29 mouse cellular contexts compared by ENCODE assay signal in genomic region chr6:82946651-82947050, GRCm38 (mm10). TPM values are rescaled to one million over a fixed set of nuclear protein-coding genes. Genes with fewer than 3 reads are reported as not detected.
DNase-seq lines count a peak whose midpoint lies in the region; ATAC-seq lines count a peak whose summit lies in the region.
"Had no signal": no experiment of that assay in that cellular context is flagged by ENCODE, and none has a peak within 500 bp of the region (broad histone marks: within the 10 kb centered on the region; RNA-seq: fewer than 3 reads in every experiment).

M1ap (plus strand) TSS chr6:82946902.

- H3K4me3 ChIP-seq in liver, embryonic 12.5 days, result no peak within 1 kb of the TSS
- H3K4me3 ChIP-seq: embryonic facial prominence, embryonic 10.5 days; forebrain, embryonic 10.5 days; hindbrain, embryonic 12.5 days had no signal

- no peaks in the 10 kb centered on the region for H3K36me3 ChIP-seq in liver, embryonic 12.5 days
- H3K36me3 ChIP-seq: embryonic facial prominence, embryonic 10.5 days; forebrain, embryonic 10.5 days; hindbrain, embryonic 12.5 days had no signal

- H3K27ac ChIP-seq in liver, embryonic 12.5 days, result no peak within 1 kb of the TSS
- H3K27ac ChIP-seq: embryonic facial prominence, embryonic 10.5 days; forebrain, embryonic 10.5 days; hindbrain, embryonic 12.5 days; liver, embryonic 14.5 days had no signal

- WGBS in liver, embryonic 12.5 days (ENCODE audit: insufficient replicate concordance), result 52% methylated on average over 14 of the region's 14 CpGs

- intact Hi-C loops in gastrocnemius, postnatal 36 days (cut with DNase I), result no loop called here

- H3K4me1 ChIP-seq in liver, embryonic 12.5 days, result no peaks in the 10 kb centered on the region
- H3K4me1 ChIP-seq: embryonic facial prominence, embryonic 10.5 days; forebrain, embryonic 10.5 days; hindbrain, embryonic 12.5 days had no signal

- H3K9me3 ChIP-seq in liver, embryonic 12.5 days (replicated peaks), result no peaks in the 10 kb centered on the region
- H3K9me3 ChIP-seq: embryonic facial prominence, embryonic 10.5 days; hindbrain, embryonic 12.5 days had no signal

- no peak for ATAC-seq in liver, embryonic 12.5 days
- ATAC-seq in erythroid progenitor cell, adult 5-6 weeks (replicated peaks; ENCODE audit: low FRiP score, poor library complexity, severe bottlenecking), result 0 out of 2 replicates have a peak, but pooled peaks have one; percentile 30
- ATAC-seq: forebrain, postnatal 0 days; inflammation-experienced regulatory T-cells, adult 6 months had no signal

- no peak within 1 kb of the TSS for H3K4me2 ChIP-seq in liver, embryonic 12.5 days
- H3K4me2 ChIP-seq: hindbrain, embryonic 12.5 days; midbrain, embryonic 11.5 days had no signal

- no peak within 1 kb of the TSS for H3K9ac ChIP-seq in liver, embryonic 12.5 days
- H3K9ac ChIP-seq: forebrain, postnatal 0 days; hindbrain, embryonic 12.5 days; liver, embryonic 14.5 days had no signal

- 0 out of 2 replicates have a peak, but pooled peaks cover 7% of the 10 kb centered on the region for H3K27me3 ChIP-seq in liver, embryonic 12.5 days (replicated peaks)
- H3K27me3 ChIP-seq: hindbrain, embryonic 12.5 days had no signal

- DNase-seq in liver, result peak; percentile 19
- peak; percentile 40 for DNase-seq in thymus, postnatal 4 days
- no peak for DNase-seq in thymus, postnatal 14 days
- no peak for DNase-seq in kidney, adult 9 months
- no peak for DNase-seq in gastrocnemius, postnatal 36 days
- DNase-seq in layer of hippocampus, adult 9-11 months, result no peak
- DNase-seq: adrenal gland, postnatal 36 days; cerebellum, adult 11 months; cerebellum, postnatal 10 days; forebrain, postnatal 0 days; gastrocnemius, postnatal 14 days; heart, adult 18-20 months; kidney, adult 18-20 months; kidney, postnatal 10 days; layer of hippocampus, postnatal 36 days; lung, postnatal 10 days; retina, postnatal 1 day; thymus, adult 18-20 months had no signal

RNA-seq across cellular contexts. Expression of gene M1ap, which starts in this region (rescaled TPM):
- polyA plus RNA-seq in liver, embryonic 12.5 days (2016; fragmentation: Nextera tagmentation; extraction: Ambion mirVana), result 8.8 and 10.1 TPM in 2 replicates
- 4.6 and 12.6 TPM in 2 replicates for total RNA-seq in erythroid progenitor cell, adult 5-6 weeks (2015; ENCODE audit: low replicate concordance)
- total RNA-seq in erythroid progenitor cell, adult 5-6 weeks (2017; ENCODE audit: low replicate concordance), result 2.6 and 19.8 TPM in 2 replicates
- total RNA-seq in gastrocnemius, postnatal 36 days (2021), result not detected
- total RNA-seq: adrenal gland, adult 18-20 months; layer of hippocampus, postnatal 36 days; left cerebral cortex, postnatal 10 days; monocyte, adult 5-6 weeks had no signal

Comparison
In these comparisons a context has a peak if more than half of its experiments do, and no peak if none do; other contexts are left out.
1. DNase-seq: peak in liver (single experiment) and thymus, postnatal 4 days (single experiment); none in thymus, postnatal 14 days (single experiment), kidney, adult 9 months (single experiment), gastrocnemius, postnatal 36 days (0 of 2) and layer of hippocampus, adult 9-11 months (single experiment).